Mouse (Mus musculus) frontal cortex, postnatal 25 days (tissue): ENCODE results near the gene Ttc27.
"Not testable (repeated sequence)": the region's sequence is repeated elsewhere in the genome, so short reads cannot be mapped to it uniquely, and the experiment has no call there.

Source experiments
- DNase-seq, 2 experiments: peaks; one replicate each; pipeline ENCODE4 v3.0.0; 2022; ENCODE audit warnings: low spot score in 2 of 2

The Ttc27 gene

DNA sequence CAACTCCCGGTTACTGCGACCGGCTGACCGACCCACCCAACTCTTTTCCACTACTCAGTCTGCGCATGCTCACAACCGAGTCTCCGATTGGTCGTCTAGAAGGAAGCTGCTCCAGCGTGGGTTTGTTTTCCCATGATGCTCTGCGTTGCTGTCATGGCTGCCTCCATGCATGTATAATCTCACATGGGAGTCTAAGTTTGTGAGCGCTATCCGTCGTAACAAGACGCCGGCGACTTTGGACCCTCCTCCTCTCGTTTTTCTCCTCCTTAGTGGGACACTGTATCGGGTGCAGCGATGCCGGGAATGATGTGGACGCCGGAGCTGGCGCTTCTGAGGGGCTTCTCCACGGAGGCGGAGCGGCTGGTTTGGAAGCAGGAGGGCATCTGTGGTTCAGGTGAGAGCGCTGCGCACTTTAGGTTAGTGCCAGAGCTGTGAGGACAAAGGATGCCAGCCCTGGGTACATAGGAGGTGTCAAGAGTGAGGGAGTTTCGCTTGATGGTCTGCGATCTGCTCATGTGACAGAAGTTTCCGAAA, at the start of gene Ttc27:
Ttc27 (plus strand) TSS at position 115 of the 534 bp plus-strand sequence.
- peak; percentile 89 to 95 for DNase-seq

DNA sequence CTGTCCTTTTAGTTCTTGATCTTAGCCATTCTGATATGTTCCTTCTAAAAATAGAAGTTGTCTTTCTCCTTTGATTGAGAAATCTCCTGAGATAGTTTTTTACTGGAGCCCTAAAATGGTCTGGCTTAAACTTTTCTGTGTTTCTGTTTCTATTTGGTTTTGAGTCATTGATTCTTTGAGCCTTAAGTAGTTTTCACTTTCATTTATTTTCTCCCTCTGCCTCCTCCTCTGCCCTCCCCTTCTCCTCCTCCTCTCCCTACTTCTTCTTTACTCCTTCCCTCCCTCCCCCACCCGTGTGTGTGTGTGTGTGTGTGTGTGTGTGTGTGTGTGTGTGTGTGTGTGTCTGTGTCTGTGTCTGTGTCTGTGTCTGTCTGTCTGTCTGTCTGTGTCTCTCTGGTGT, 49.5 kb upstream of the Ttc27 start:
- no peak for DNase-seq

DNA sequence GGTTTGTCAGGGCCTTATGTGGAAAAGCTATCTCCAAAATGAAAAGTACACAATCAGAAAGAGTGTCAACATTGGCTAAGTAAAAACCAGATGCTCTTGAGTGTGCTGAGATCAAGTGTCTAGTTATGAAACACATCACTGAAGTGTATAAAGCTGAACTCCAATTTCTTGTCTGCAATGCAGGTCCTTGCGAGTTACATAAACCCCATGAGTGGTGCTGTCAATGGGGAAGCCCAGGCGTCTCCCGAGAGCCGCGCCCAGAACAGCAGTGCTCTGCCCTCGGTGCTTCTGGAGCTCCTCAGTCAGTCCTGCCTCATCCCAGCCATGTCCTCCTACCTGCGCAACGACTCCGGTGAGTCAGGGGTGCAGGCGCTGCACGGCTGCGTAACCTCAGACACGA, 47.5 kb upstream of the Ttc27 start:
- DNase-seq = no peak

DNA sequence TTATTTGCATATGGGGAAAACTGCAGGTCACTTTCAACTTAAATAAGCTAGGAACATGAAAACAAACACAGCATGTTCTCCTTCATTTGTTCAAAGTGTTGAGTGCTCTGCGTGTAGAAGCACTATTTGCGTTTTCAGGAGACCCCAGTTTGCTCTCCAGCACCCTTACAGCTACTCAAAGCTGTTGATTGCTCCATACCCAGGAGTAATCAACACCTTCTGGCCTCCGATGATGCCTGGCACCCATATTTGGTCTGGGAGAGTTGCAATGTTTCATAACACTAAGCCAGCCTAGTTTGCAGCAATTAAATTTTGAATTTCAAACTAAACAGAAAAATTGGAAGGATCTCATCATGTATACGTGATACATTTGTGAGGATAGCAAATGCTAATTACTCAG, 45.1 kb upstream of the Ttc27 start:
- DNase-seq = no peak

DNA sequence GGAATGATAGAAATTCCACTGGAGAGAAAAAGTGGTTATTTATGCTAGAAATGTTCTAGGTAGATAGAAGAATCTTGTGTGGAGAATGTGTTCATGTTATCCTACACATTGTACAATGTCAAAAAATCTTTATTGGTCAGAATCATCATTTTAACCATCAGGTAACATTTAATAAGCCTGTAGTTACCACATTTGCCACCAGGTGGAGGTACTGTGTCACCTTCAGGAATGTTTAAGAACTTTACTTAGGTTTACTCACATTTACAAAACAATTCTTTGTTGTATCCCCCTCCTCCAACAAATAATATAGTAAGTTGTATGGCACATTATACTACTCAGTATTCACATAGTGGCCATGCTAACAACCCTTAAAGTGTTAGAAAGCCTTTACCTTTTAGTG, 44.3 kb upstream of the Ttc27 start:
- no peak for DNase-seq

DNA sequence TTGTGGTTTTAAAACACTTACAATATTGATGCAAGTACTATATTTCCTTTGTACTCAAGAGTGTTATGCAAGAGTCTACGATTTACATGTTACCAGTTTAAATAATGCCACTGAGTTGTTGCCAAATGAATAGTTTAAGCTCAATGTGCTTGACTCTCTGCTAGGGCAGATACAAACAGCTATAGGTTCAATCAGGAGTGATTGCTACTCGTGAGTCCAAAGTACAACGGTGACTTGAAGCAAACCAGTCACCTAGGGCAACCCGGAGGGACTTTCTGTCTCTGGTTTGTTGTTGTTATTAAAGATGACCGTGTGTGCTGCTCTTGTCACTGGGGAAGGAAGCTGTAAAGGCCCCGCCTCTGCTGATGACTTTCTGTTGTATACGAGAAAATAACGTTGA, 39.5 kb upstream of the Ttc27 start:
- no peak for DNase-seq

DNA sequence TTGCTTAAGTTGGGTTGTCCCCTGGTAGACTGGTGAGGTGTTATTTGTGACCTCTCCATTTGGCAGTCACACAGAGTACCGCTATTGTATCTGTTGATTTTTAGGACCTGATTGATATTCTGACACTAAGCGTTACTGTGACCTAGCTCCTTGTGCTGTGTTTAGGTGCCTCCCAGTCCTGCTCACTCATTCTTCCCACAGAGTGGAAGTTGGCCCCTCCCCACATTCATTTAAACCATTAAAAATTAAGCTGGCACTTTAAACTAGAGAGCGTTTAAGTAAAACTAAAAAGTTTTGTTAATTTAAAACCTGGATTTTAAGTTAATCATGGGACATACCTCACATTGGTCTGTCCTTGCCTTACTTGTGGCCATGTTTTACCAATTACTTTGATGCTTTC, 32.6 kb upstream of the Ttc27 start:
- no peak for DNase-seq

DNA sequence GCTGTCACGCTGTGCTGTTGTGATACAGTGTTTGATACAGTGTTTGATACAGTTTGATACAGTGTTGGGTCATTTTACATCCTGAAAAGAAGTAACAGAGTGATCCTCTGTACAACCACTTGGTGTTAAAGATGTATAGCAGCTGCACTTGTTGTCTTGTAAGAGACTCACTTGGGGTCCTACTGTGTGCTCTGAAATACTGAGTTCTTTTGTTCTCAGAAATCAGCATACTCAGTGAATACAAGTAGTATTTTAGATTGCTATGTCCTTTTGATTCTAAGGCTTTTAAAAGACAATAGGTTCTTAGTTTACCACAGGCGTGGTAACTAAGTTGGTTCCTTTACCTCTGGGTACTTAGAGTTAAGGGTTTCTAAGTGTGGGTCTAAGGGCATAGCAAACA, 29.0 kb upstream of the Ttc27 start:
- no peak for DNase-seq

DNA sequence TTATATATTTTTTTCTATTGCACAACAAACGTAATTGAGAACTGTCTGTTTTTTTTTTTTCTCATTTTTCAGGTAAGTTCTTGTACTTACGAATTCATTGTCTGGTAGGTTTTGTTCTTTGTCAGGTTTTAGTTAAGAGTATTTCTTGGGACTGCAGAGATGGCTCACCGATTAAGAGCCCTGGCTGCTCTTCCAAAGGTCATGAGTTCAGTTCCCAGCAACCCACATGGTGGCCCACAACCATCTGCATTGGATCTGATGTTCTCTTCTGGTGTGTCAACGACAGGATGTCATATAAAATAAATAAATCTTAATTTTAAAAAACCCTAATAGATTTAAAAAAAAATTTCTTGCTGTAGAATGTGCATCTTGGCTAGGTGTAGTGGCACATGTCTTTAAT, 28.1 kb upstream of the Ttc27 start:
- no peak for DNase-seq

DNA sequence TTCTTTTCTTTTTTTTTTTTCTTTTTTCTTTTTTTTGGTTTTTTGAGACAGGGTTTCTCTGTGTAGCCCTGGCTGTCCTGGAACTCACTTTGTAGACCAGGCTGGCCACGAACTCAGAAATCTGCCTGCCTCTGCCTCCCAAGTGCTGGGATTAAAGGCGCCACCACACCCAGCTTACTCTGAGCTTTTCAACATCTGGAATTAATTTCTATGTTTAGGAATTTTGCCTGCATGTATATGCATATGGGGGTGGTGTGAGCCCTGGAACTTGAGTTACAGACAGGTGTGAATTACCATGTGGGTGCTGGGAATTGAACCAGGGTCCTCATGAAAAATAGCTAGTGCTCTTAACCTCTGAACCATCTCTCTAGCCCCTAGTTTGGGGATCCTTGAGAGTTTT, 15.9 kb upstream of the Ttc27 start:
- DNase-seq = not testable (repeated sequence)

DNA sequence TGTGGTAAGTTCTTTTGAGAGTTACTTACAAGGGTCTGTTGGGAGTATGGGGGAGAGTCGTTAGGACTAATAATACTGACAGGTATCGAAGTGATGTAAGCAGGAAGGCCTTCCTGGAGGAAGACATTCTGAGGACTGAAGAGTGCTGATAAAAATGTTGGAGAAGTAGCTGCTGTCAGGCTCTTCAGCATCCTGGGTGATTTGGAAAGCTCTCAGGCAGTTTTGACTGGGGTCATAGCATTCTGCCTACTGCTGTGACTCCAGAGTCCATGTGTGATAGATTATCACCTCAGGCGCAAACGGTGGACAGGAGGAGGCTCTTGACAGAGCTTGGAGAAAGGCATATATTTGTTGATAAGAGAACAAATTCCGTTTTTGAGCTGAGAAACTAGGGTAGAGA, 12.1 kb upstream of the Ttc27 start:
- no peak for DNase-seq

DNA sequence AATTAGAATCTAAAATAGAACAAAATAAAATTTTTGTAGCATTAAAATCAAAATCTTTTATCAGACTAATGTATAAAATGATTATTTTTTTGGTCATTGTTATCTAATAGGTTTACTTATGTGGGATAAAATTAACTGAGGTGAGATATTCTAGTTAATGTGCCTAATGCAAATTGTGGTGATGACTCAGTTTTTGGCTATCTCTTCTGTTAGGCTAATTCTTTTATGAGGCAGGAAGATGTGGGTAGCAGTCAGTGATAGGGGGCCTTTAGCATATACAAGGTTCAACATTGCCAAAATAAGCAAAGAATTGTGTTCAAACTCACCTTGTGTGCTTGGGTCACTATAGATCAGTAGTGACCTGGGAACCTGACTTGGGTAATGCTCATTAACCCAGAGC, 10.9 kb upstream of the Ttc27 start:
- no peak for DNase-seq

DNA sequence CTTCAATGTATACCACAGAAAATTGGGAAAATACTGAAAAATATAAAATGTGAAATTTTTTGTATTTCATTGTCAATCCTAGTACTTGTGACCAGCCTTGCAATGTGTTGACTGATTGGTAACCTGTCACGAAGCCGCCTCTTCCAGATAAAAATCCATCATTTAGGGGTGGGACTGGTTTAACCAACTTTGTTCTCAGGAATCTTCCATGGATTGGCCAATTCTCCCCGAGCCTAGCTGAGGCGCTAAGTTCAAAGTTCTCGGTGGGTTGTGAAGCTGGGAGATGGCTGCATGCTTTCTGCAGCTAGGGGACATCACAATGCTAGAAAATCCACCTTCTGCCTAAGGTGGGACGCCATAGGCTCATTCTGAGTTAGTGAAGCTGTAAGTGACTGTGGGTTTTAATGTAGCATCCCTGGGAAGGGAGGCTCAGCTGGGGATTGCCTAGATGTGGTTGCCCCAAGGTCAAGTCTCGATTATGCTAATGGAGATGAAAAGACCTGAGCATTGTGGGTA, 9.8 kb upstream of the Ttc27 start:
- DNase-seq = no peak

DNA sequence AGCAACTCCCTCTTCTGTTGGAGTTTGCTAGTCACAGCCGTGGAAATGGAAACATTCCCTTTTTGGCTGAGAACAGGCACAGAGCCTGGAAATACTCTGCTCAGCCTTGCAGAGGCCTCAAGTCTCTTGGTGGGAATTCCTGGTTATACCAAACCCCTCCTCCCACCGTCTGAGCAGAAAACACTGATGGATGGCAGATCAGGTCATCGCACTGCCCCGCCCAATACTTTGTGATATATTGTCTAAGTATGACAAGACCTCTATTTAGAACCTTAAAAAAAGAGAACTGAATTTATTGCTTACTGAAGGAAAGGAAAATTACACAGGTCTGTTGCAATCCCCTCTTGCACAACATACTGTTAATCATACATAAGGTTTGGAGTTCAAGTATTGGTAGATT, 6.8 kb upstream of the Ttc27 start:
- no peak for DNase-seq

DNA sequence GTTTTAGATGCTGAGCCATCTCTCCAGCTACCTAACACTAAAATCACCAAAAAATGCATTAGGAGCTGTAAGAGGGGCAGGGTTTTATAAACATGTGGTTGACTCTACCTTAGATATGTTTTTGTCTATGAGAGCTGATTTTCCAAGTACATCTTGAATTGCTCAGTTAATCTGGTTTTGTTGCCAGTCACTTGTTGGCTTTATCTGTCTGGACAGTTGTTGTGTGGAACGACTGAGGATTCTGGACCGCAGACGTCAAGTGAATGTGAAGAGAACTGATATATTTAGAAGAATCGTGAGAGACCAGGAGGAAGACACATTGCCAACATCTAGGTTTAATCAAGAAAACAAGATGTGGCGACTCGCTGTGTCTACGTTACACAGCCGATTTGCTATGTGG, 5.9 kb upstream of the Ttc27 start:
- DNase-seq = no peak

DNA sequence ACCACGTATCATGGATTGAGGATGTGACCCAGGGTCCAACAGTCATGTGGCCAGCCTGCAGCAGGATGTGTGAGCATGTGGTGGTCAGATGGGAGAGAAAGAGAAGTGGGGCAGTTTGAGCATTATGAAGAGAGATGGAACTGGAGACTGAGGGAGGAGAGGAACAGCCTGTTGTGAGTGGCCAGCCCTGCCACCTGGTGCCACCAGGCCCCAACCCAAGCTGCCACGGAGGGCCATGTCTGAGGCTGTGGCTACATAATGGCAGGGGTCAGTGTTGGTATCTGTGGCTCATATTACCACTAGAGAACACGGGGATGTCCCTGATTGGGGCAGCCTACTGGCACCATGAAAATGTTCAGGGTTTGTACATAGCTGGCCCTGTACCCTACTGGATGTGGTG, 2.4 kb upstream of the Ttc27 start:
- no peak for DNase-seq

DNA sequence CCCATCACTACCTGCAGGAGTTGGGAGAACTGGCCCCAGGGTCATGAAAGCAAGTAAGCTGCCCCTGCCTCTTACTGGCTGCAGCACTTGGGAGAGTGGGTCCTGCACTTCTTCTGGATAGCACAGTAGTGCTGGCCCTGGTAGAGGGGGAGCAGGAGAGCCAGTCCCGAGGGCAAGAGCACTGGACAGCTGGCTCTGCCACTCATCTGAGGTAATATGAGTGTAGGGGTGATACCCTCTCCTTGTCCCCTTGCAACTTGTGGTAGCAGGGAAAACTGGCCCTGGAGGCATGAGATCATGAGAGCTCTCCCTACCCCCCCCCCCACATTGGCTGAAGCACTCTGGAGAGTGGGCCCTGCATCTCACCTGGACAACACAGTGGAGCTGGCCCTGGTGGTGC, 1.8 kb upstream of the Ttc27 start:
- DNase-seq = no peak

DNA sequence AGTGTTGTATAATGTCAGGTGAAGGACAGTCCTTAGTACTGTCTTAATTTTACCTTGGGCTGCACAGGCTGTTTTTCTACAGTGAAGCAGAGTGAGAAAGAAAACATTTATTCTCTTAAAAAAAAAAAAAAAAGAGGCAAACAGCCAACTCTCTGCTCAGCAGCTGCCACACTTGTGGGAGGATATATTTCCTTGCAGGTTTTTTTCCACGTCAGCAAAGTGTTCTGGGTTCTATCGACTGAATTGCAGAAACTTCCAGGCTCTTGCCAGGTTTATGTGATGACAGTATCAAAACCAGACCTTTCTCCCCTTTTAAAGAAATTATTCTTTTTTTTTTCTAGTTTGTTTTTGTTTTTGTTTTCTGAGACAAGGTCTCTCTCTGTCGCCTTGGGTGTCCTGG, 889 bp upstream of the Ttc27 start:
- DNase-seq = no peak

DNA sequence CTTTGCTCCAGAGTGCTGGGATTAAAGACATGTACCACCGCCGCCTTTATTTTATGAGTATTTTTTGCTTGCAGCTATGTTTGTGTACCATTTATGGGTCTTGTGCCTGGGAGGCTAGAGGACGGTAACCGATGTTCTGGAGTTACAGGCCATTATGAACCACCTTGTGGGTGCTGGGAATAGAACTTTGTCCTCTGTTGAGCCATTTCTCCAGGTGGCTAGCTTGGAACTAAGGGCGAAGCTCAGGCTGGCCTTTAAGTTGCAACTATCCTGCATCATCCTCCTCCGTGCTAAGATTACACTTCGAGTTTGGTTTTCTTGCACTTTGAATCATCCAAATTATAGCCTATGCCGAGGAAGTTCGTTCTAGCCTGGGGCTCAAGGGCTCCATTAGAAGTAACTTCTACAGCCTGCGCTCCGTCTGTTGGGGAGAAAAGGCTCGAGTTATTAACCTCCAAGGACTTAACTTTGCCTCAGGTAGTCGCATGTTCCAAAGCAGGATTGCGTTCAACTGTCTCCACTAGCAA, 378 bp upstream of the Ttc27 start:
- DNase-seq = no peak

DNA sequence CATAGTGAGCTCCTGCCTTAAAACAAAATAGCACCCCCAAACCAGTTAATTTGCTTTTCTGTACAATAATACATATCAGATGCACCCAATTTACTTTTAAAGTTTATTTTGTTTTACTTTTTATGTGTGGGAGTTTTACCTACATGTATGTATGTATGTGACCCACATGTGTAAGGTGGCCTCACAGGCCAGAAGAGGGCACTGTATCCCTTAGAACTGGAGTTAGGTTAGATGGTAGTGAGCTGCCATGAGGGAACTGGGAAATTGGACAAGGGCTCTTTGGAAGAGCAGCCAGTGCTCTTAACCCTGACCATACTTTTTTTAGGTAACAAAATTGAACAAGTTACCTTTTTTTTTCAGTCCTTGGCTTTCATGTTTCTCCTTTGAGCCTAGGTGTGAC, 15.3 kb downstream of the Ttc27 start:
- DNase-seq = no peak

DNA sequence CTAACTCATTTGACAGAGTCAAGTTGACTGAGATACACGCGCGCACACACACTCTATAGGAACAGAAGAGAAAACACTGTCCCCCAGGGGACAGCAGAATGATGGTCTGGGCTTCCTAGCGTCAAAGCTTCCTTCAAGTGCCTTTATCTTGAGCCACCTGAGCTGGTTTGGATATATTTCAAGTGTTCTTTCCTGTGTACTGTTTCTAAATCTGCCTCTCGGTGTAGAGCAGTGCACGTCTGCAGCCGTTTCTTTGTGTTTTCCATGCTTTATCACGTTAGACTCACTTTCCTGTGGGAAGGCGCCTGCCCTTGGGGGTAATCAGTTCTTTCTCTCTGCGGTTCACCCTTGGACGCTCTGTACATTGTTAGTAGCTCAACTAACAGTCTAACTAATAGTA, 17.9 kb downstream of the Ttc27 start:
- no peak for DNase-seq

DNA sequence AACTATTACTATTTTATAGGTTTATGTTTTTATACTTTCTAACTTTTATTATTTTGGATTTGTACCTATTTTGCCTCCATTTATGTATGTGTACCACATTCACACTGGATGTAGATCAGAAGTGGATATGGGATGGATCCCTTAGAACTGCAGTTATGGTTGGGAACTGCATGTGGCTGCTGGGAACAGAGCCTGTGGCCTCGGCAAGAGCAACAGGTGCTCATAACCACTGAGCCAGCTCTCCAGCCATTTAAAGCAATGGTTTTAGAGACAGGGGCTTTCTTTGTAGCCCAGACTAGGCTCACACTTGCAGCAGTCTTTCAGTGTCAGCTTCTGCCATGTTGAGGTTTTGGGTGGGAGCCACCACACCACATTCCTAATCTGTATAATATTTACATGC, 32.1 kb downstream of the Ttc27 start:
- DNase-seq = no peak

DNA sequence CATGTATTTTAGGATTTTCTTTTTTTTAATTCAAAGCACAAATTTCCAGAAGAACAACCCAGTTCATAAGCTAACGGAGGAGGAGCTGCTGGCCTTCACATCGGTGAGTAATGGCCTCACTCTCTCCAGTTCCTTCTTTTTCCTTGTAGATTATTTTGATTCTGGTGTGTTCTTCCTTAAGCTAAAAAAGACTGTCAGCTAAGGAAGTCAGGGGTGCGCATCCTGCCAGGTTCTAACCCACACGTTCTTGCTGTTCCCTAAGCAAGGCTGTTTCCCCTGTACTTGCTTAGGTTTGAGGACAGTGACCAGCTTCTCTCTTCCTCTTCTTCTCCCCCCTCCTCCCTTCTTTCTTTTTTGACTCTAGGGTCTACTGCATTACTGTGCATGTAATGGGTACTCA, 33.5 kb downstream of the Ttc27 start:
- DNase-seq = no peak

DNA sequence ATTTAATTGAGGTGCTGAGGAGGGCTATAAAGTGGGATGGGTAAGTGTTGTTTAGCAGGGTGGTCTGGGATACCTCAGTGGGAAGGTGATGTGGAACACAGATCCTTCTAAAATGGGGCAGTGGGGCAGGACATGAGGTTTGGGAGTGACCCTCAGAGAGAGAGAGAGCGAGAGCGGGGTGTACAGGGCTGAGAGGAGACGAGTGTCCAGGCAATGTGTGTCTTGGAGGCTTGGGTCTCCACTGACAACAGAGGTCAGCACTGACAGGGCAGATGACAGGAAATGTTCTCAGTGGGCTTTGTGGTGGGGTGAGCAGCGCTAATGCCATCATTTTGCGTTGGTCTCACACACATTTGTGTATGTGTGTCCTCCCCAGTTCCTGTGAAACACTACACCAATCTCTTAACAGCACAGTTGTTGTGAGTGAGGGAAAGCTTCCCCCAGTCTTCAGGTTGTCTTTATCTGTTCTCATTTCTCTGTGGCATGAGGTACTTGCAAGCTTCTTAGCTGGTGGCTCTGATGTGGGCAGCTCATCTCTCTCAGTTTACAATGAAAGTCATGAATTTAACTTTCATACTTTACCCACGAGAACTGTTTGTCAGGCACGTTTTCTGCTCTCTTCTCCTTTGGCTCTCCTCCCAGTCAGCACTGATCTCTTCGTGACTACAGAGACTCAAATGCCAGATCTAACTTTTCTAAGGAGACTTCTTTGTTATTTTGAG, 35.5 kb downstream of the Ttc27 start:
- DNase-seq = no peak
